Mouse (Mus musculus) limb, embryonic 10.5 days (tissue): ENCODE data around the gene Elavl2. TPM values are rescaled to one million over a fixed set of nuclear protein-coding genes. Genes with fewer than 3 reads are reported as not detected.

Experiments
- DNase-seq: peaks from one replicate; pipeline ENCODE4 v3.0.0-alpha.2; 2017; ENCODE audit warnings: low spot score
- H3K27ac ChIP-seq: fragments of 300-500 bp; sonication (generic); 2 replicates; pipeline ENCODE4 v1.5.1; 2016; ENCODE audit warnings: mild to moderate bottlenecking
- H3K27me3 ChIP-seq: fragments of 300-500 bp; sonication (generic); 2 replicates; pipeline ENCODE4 v1.6.1; 2016; ENCODE audit warnings: low read depth, mild to moderate bottlenecking; ENCODE audit not compliant: poor library complexity, severe bottlenecking
- H3K36me3 ChIP-seq: fragments of 300-500 bp; sonication (generic); 2 replicates; pipeline ENCODE4 v1.6.1; 2016; ENCODE audit warnings: mild to moderate bottlenecking, moderate library complexity
- H3K4me1 ChIP-seq: fragments of 300-500 bp; sonication (generic); 2 replicates; pipeline ENCODE4 v1.6.1; 2016
- H3K4me3 ChIP-seq: fragments of 300-500 bp; sonication (generic); 2 replicates; pipeline ENCODE4 v1.5.1; 2016; ENCODE audit warnings: mild to moderate bottlenecking, moderate library complexity
- H3K9me3 ChIP-seq: fragments of 300-500 bp; sonication (generic); replicated peaks from 2 replicates; pipeline ENCODE4 v1.6.1; 2016; ENCODE audit warnings: mild to moderate bottlenecking
- WGBS: fragments of 180-500 bp; shearing (Covaris S2); methylation state at CpG from one replicate; pipeline ENCODE4 v1.1.7; 2016; 5-methylcytosine and 5-hydroxymethylcytosine counted together
- polyA plus RNA-seq: library from polyadenylated mRNA; unstranded; fragments of >200 nt; fragmentation: Nextera tagmentation; extraction: Ambion mirVana; gene quantifications from 2 replicates; pipeline ENCODE4 v1.2.1, GENCODE M21; 2016

Elavl2 gene
- polyA plus RNA-seq = 3.4 and 3.9 TPM in 2 replicates

- Histone ChIP-seq H3K4me3 (peak within 1 kb of the TSS; percentile 46), H3K9me3 (no peaks in the 10 kb centered on the region), H3K36me3 (no peaks in the 10 kb centered on the region), H3K4me1 (peaks cover 10% of the 10 kb centered on the region), H3K27me3 (peaks cover 44% of the 10 kb centered on the region), H3K27ac (no peak within 1 kb of the TSS)
- peak; percentile 33 for DNase-seq
- 2% methylated on average over 28 of the region's 28 CpGs for WGBS
Measured at GRCm38 (mm10) chr4:91400423-91400822, at the start of gene Elavl2. Gene Elavl2 (minus strand): TSS chr4:91400785.

GRCm38 (mm10) chr4:91447887-91448286, 47.3 kb upstream of the Elavl2 start:
- Histone ChIP-seq H3K36me3 (no peaks in the 10 kb centered on the region), H3K9me3 (no peaks in the 10 kb centered on the region), H3K4me1 (no peaks in the 10 kb centered on the region), H3K4me3 (no peak overlapping the region), H3K27me3 (no peaks in the 10 kb centered on the region), H3K27ac (no peak overlapping the region)
- DNase-seq = no peak
- WGBS = 70% methylated on average over 2 of the region's 2 CpGs

- Histone ChIP-seq H3K36me3 (no peaks in the 10 kb centered on the region), H3K4me3 (no peak overlapping the region), H3K9me3 (no peaks in the 10 kb centered on the region), H3K4me1 (no peaks in the 10 kb centered on the region), H3K27me3 (no peaks in the 10 kb centered on the region), H3K27ac (no peak overlapping the region)
- no peak for DNase-seq
- WGBS = 97% methylated on average over 1 of the region's 1 CpGs
Measured at GRCm38 (mm10) chr4:91415582-91415981, 15.0 kb upstream of the Elavl2 start.

GRCm38 (mm10) chr4:91405047-91405446, 4.5 kb upstream of the Elavl2 start:
- Histone ChIP-seq H3K27ac (no peak overlapping the region), H3K4me3 (no peak overlapping the region), H3K4me1 (peaks cover 4% of the 10 kb centered on the region), H3K36me3 (no peaks in the 10 kb centered on the region), H3K9me3 (no peaks in the 10 kb centered on the region), H3K27me3 (peaks cover 26% of the 10 kb centered on the region)
- WGBS = 69% methylated on average over 3 of the region's 3 CpGs
- DNase-seq = no peak

GRCm38 (mm10) chr4:91399510-91400196, 932 bp downstream of the Elavl2 start:
- Histone ChIP-seq H3K36me3 (no peaks in the 10 kb centered on the region), H3K4me1 (peaks cover 10% of the 10 kb centered on the region), H3K4me3 (peak overlapping the region; percentile 46), H3K27me3 (peaks cover 44% of the 10 kb centered on the region), H3K27ac (no peak overlapping the region), H3K9me3 (no peaks in the 10 kb centered on the region)
- 1% methylated on average over 17 of the region's 17 CpGs for WGBS
- peak; percentile 56 for DNase-seq

GRCm38 (mm10) chr4:91391987-91392598, 8.5 kb downstream of the Elavl2 start:
- H3K4me1 ChIP-seq = no peaks in the 10 kb centered on the region
- DNase-seq = no peak
- no peaks in the 10 kb centered on the region for H3K27me3 ChIP-seq
- no peak overlapping the region for H3K4me3 ChIP-seq
- 69% methylated on average over 5 of the region's 5 CpGs for WGBS
- H3K27ac ChIP-seq = no peak overlapping the region
- no peaks in the 10 kb centered on the region for H3K36me3 ChIP-seq
- H3K9me3 ChIP-seq = no peaks in the 10 kb centered on the region

- 90% methylated on average over 3 of the region's 3 CpGs for WGBS
- no peak for DNase-seq
- Histone ChIP-seq H3K9me3 (no peaks in the 10 kb centered on the region), H3K36me3 (no peaks in the 10 kb centered on the region), H3K27ac (no peak overlapping the region), H3K27me3 (no peaks in the 10 kb centered on the region), H3K4me1 (no peaks in the 10 kb centered on the region), H3K4me3 (no peak overlapping the region)
Measured at GRCm38 (mm10) chr4:91387701-91388100, 12.9 kb downstream of the Elavl2 start.

- H3K9me3 ChIP-seq = no peaks in the 10 kb centered on the region
- H3K4me1 ChIP-seq = peaks cover 9% of the 10 kb centered on the region
- WGBS = 2% methylated on average over 13 of the region's 13 CpGs
- H3K27me3 ChIP-seq = peaks cover 31% of the 10 kb centered on the region
- H3K27ac ChIP-seq = no peak overlapping the region
- no peaks in the 10 kb centered on the region for H3K36me3 ChIP-seq
- DNase-seq = peak; percentile 33
- peak overlapping the region; percentile 24 for H3K4me3 ChIP-seq
Measured at GRCm38 (mm10) chr4:91381201-91381627, 19.4 kb downstream of the Elavl2 start.

- Histone ChIP-seq H3K4me1 (peaks cover 10% of the 10 kb centered on the region), H3K36me3 (no peaks in the 10 kb centered on the region), H3K27ac (no peak overlapping the region), H3K4me3 (peak overlapping the region; percentile 24), H3K27me3 (peaks cover 32% of the 10 kb centered on the region), H3K9me3 (no peaks in the 10 kb centered on the region)
- DNase-seq = no peak
- 3% methylated on average over 24 of the region's 24 CpGs for WGBS
Measured at GRCm38 (mm10) chr4:91380341-91381117, 20.1 kb downstream of the Elavl2 start.

GRCm38 (mm10) chr4:91379559-91379958, 21.0 kb downstream of the Elavl2 start:
- WGBS = 1% methylated on average over 9 of the region's 9 CpGs

GRCm38 (mm10) chr4:91376317-91376910, 24.2 kb downstream of the Elavl2 start:
- Histone ChIP-seq H3K4me1 (peaks cover 32% of the 10 kb centered on the region), H3K4me3 (peak overlapping the region; percentile 54), H3K27me3 (peaks cover 62% of the 10 kb centered on the region), H3K36me3 (no peaks in the 10 kb centered on the region), H3K9me3 (no peaks in the 10 kb centered on the region), H3K27ac (peak overlapping the region; percentile 71)
- WGBS = under 1% methylated on average over 28 of the region's 28 CpGs
- DNase-seq = peak; percentile 94

More at GRCm38 (mm10) chr4:91379559-91379958, 21.0 kb downstream of the Elavl2 start:
- Histone ChIP-seq H3K4me3 (no peak overlapping the region), H3K27me3 (peaks cover 41% of the 10 kb centered on the region), H3K27ac (no peak overlapping the region), H3K36me3 (no peaks in the 10 kb centered on the region), H3K9me3 (no peaks in the 10 kb centered on the region), H3K4me1 (peaks cover 20% of the 10 kb centered on the region)
- peak; percentile 47 for DNase-seq

- Histone ChIP-seq H3K27me3 (peaks cover 62% of the 10 kb centered on the region), H3K4me1 (peaks cover 28% of the 10 kb centered on the region), H3K9me3 (no peaks in the 10 kb centered on the region), H3K36me3 (no peaks in the 10 kb centered on the region), H3K27ac (no peak overlapping the region), H3K4me3 (peak overlapping the region; percentile 54)
- DNase-seq = no peak
- WGBS = 3% methylated on average over 7 of the region's 7 CpGs
Measured at GRCm38 (mm10) chr4:91375372-91375687, 25.3 kb downstream of the Elavl2 start.
